10 mouse cellular contexts compared by ENCODE assay signal in the genomic region with DNA sequence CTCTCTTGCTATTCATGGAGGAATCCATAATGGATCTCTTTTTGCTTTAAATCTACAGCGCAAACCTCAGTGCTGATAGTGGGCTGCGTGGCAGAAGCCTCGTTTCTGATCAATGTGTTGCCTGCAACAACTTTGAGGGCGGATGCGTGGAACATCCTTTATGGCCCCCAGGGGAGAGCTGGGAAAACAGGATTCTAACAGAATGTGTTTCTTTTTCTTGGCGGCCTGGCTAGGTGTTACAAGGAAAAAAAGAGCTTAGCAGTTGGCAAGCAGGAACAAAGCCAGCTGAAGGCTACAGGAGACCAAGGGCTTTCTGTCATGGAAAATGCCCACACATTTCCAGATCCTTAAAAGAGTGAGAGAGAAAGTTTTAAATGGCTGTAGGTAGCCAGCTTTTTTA. TPM values are rescaled to one million over a fixed set of nuclear protein-coding genes. Genes with fewer than 3 reads are reported as not detected.
DNase-seq lines count a peak whose midpoint lies in the region; ATAC-seq lines count a peak whose summit lies in the region.
"Had no signal": no experiment of that assay in that cellular context is flagged by ENCODE, and none has a peak within 500 bp of the region (broad histone marks: within the 10 kb centered on the region; RNA-seq: fewer than 3 reads in every experiment).

No protein-coding gene starts in this region.

- no peak for ATAC-seq in forebrain, embryonic 16.5 days

- H3K9ac ChIP-seq in forebrain, embryonic 16.5 days (replicated peaks; ENCODE audit: low read depth, low read length) = no peak overlapping the region

- H3K36me3 ChIP-seq in forebrain, embryonic 16.5 days (ENCODE audit: control insufficient read depth, insufficient read depth) = no peaks in the 10 kb centered on the region

- WGBS in forebrain, embryonic 16.5 days = 46% methylated on average over 6 of the region's 6 CpGs

- no peaks in the 10 kb centered on the region for H3K27me3 ChIP-seq in forebrain, embryonic 16.5 days (replicated peaks; ENCODE audit: control insufficient read depth, insufficient read depth, low read length)

- intact Hi-C loops in left cerebral cortex, postnatal 4 days (cut with DNase I) = no loop called here
- intact Hi-C loops in gastrocnemius, postnatal 36 days (cut with DNase I) = no loop called here

- peaks cover 22% of the 10 kb centered on the region for H3K4me1 ChIP-seq in forebrain, embryonic 16.5 days (replicated peaks; ENCODE audit: control insufficient read depth, insufficient read depth, low read length)

- DNase-seq in left cerebral cortex, adult 11 months (ENCODE audit: low spot score) = peak; percentile 54
- DNase-seq in left cerebral cortex, postnatal 4 days = no peak
- peak; percentile 15 to 88 for DNase-seq in left cerebral cortex, adult 8-10 months (ENCODE audit: low spot score in 2 of 2)
- DNase-seq in right cerebral cortex, postnatal 10 days (ENCODE audit: low spot score in 2 of 2) = peak; percentile 65 to 81
- DNase-seq in spleen, postnatal 10 days (ENCODE audit: low spot score in 2 of 2) = no peak
- no peak for DNase-seq in gastrocnemius, postnatal 36 days
- no peak for DNase-seq in spleen, postnatal 4 days (ENCODE audit: low spot score in 2 of 2)
- DNase-seq: embryo, embryonic 11 days had no signal

- H3K4me2 ChIP-seq in forebrain, embryonic 16.5 days (ENCODE audit: low read length) = no peak overlapping the region

- no peak overlapping the region for H3K4me3 ChIP-seq in forebrain, embryonic 16.5 days (replicated peaks; ENCODE audit: low read length)

- H3K27ac ChIP-seq in forebrain, embryonic 16.5 days (ENCODE audit: low read length) = peak overlapping the region; percentile 51

- H3K9me3 ChIP-seq in forebrain, embryonic 16.5 days (ENCODE audit: control insufficient read depth, low read length) = no peaks in the 10 kb centered on the region

RNA-seq across cellular contexts. Expression of a gene that starts 17.5 kb away (rescaled TPM):
- not detected for total RNA-seq in left cerebral cortex, postnatal 4 days (2021)
- polyA plus RNA-seq in forebrain, embryonic 16.5 days (2015; fragmentation: Nextera tagmentation; extraction: Ambion mirVana) = not detected in 2 replicates
- total RNA-seq in left cerebral cortex, adult 8-10 months (2022) = not detected
- total RNA-seq in gastrocnemius, postnatal 36 days (2021) = not detected
- total RNA-seq: heart, postnatal 14 days had no signal

Comparison
In these comparisons a context has a peak if more than half of its experiments do, and no peak if none do; other contexts are left out.
1. DNase-seq: peak in left cerebral cortex, adult 11 months (single experiment), left cerebral cortex, adult 8-10 months (2 of 2) and right cerebral cortex, postnatal 10 days (2 of 2); none in left cerebral cortex, postnatal 4 days (single experiment), spleen, postnatal 10 days (0 of 2), gastrocnemius, postnatal 36 days (0 of 2) and spleen, postnatal 4 days (0 of 2).